Mouse (Mus musculus): Measurements from ENCODE around the gene Trp53bp2.

DNA sequence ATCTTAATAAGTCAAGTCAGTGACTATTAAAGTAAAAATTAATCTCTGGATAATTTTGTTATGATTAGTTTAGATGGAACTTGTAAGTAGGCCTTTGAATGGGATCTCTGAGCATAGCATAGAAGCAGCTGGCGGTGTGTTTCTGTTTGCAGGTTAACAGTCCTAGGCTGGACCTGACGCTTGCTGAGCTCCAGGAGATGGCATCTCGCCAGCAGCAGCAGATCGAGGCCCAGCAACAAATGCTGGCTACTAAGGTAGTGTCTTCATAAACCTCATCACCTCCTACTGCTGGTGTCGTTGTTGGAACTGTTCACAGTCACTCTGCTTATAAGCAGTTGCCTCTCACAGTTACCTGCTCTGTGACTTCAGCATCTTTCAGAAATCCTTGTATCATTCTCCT is 27.8 kb downstream of the Trp53bp2 start:
- TF ChIP-seq GATA1 (IDR thresholded peaks at IDR 0.05; ENCODE audit: borderline replicate concordance, low read length): no peak
- TF ChIP-seq FLI1 (IDR thresholded peaks at IDR 0.05; ENCODE audit: low read length): no peak

Data from megakaryocyte, embryonic 14.5 days (primary cell).